Comparison of ENCODE assay signal across 12 mouse cellular contexts in genomic region chr2:72389411-72389810, GRCm38 (mm10).
DNase-seq lines count a peak whose midpoint lies in the region; ATAC-seq lines count a peak whose summit lies in the region.
"Had no signal": no experiment of that assay in that cellular context is flagged by ENCODE, and none has a peak within 500 bp of the region (broad histone marks: within the 10 kb centered on the region; RNA-seq: fewer than 3 reads in every experiment).

No protein-coding gene starts in this region.

- no peaks in the 10 kb centered on the region for H3K9me3 ChIP-seq in kidney, embryonic 16.5 days (ENCODE audit: low read length)
- H3K9me3 ChIP-seq: hindbrain, embryonic 15.5 days had no signal

- H3K9ac ChIP-seq in kidney, embryonic 16.5 days (replicated peaks; ENCODE audit: low read length): no peak overlapping the region
- H3K9ac ChIP-seq: hindbrain, embryonic 15.5 days; lung, embryonic 14.5 days had no signal

- peak; percentile 64 for DNase-seq in gastrocnemius, adult 18-20 months (ENCODE audit: low spot score)
- DNase-seq in gastrocnemius, postnatal 14 days: no peak
- no peak for DNase-seq in kidney, adult 18-20 months
- DNase-seq in adrenal gland, postnatal 25 days: peak; percentile 54
- peak; percentile 32 to 35 for DNase-seq in heart, postnatal 10 days
- no peak for DNase-seq in Muller cell, postnatal 12 days (ENCODE audit: inconsistent ontology term)
- no peak for DNase-seq in ovary, postnatal 36 days (ENCODE audit: low spot score)

- H3K36me3 ChIP-seq in kidney, embryonic 16.5 days (ENCODE audit: insufficient read depth, low read length): peaks cover 3% of the 10 kb centered on the region; the same call in 1 of the 2 replicates
- H3K36me3 ChIP-seq: hindbrain, embryonic 15.5 days had no signal

- no peak overlapping the region for H3K27ac ChIP-seq in kidney, embryonic 16.5 days (ENCODE audit: low read length)
- H3K27ac ChIP-seq: hindbrain, embryonic 15.5 days had no signal

- H3K4me2 ChIP-seq in kidney, embryonic 16.5 days (replicated peaks; ENCODE audit: low read depth, low read length): no peak overlapping the region
- H3K4me2 ChIP-seq: hindbrain, embryonic 15.5 days; lung, embryonic 14.5 days had no signal

- H3K27me3 ChIP-seq in kidney, embryonic 16.5 days (ENCODE audit: insufficient read depth, low read length): no peaks in the 10 kb centered on the region
- H3K27me3 ChIP-seq: hindbrain, embryonic 15.5 days had no signal

- no peak overlapping the region for H3K4me3 ChIP-seq in kidney, embryonic 16.5 days (ENCODE audit: low read length)
- H3K4me3 ChIP-seq: erythroblast, embryonic 14.5 days; hindbrain, embryonic 15.5 days had no signal

- WGBS in kidney, embryonic 16.5 days: 82% methylated on average over 13 of the region's 13 CpGs

- peak; percentile 46; the same call in 1 of the 2 replicates for ATAC-seq in kidney, embryonic 16.5 days (ENCODE audit: low FRiP score, low TSS enrichment)
- ATAC-seq: CD4-positive, CD25-positive, alpha-beta regulatory T cell, adult 4 months had no signal

- intact Hi-C loops in gastrocnemius, postnatal 14 days (cut with DNase I; ENCODE audit: low total_unique reads): loop anchor here (5.0 kb wide), 1 partner anchor 92 kb away; no protein-coding TSS in a partner anchor
- intact Hi-C loops in heart, postnatal 10 days (cut with DNase I): no loop called here

- peaks cover 21% of the 10 kb centered on the region for H3K4me1 ChIP-seq in kidney, embryonic 16.5 days (ENCODE audit: insufficient read depth, low read length)
- H3K4me1 ChIP-seq: hindbrain, embryonic 15.5 days had no signal

Comparison
In these comparisons a context has a peak if more than half of its experiments do, and no peak if none do; other contexts are left out.
1. DNase-seq: peak in gastrocnemius, adult 18-20 months (single experiment), adrenal gland, postnatal 25 days (single experiment) and heart, postnatal 10 days (2 of 2); none in gastrocnemius, postnatal 14 days (single experiment), kidney, adult 18-20 months (single experiment), Muller cell, postnatal 12 days (single experiment) and ovary, postnatal 36 days (single experiment).